In the genomic region with DNA sequence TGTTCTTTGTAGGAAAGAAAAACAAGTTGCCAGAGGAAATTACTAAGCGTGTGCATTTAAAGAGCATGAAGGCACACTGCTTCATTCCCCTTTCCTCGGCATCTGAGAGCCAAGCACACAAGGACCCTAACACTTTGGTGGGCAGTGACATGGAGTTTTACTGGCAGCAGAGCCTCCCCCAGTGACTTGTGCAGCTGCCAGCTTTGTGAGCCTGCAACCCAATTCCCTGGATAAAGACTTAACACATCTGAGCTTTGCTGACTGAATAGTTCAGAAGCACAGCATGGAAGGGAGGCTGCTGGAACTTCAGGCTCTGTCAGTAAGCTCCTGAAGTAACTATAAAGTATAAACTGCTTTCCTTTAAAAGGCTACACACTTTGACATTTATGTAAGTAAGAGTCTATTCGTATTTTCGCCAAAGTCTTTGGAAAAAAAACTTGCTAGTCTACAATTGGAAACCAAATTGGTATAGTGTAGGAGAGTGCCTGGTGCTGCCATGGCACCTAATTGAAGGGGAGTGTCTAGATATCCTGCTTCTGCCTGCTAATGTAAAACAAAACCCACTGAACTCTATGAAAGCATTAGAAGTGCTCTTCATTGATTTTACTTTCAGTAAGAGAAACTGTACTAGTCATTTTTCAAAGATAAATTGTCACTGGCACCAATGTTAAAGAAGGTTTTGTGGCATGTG, we compare ENCODE assay signal across 16 mouse cellular contexts.
DNase-seq lines count a peak whose midpoint lies in the region; ATAC-seq and TF ChIP-seq lines count a peak whose summit lies in the region.
"Had no signal": no experiment of that assay in that cellular context is flagged by ENCODE, and none has a peak within 500 bp of the region (broad histone marks: within the 10 kb centered on the region; RNA-seq: fewer than 3 reads in every experiment).

No protein-coding gene starts in this region.

- peak; percentile 16 for DNase-seq in forebrain, embryonic 14.5 days (ENCODE audit: low spot score)
- DNase-seq in left cerebral cortex, adult 2 months (ENCODE audit: extremely low spot score in 1 of 2, low spot score in 2 of 2) = peak in 1 of 2 experiments; percentile 15
- no peak for DNase-seq in left cerebral cortex, adult 9 months (ENCODE audit: low spot score in 2 of 2)
- DNase-seq in brain, embryonic 14.5 days (ENCODE audit: low read depth) = peak; percentile 47
- peak; percentile 7 for DNase-seq in retina, embryonic 14.5 days (ENCODE audit: low spot score)
- DNase-seq in heart, adult 9 months (ENCODE audit: low spot score in 2 of 2) = no peak
- DNase-seq in gastrocnemius, postnatal 36 days = no peak
- DNase-seq: cerebellum, adult 18-20 months; heart, postnatal 4 days; liver; liver, postnatal 0 days; lung, postnatal 14 days; thymus, postnatal 4 days had no signal

- no peaks in the 10 kb centered on the region for H3K9me3 ChIP-seq in forebrain, embryonic 14.5 days (replicated peaks; ENCODE audit: control insufficient read depth, low read length)
- H3K9me3 ChIP-seq in forebrain, embryonic 12.5 days = no peaks in the 10 kb centered on the region
- H3K9me3 ChIP-seq: intestine, embryonic 15.5 days had no signal

- no peak overlapping the region for H3K9ac ChIP-seq in forebrain, embryonic 14.5 days (ENCODE audit: low read length)
- H3K9ac ChIP-seq in forebrain, embryonic 12.5 days = no peak overlapping the region
- H3K9ac ChIP-seq: intestine, embryonic 15.5 days; liver, postnatal 0 days had no signal

- H3K4me2 ChIP-seq in forebrain, embryonic 14.5 days (ENCODE audit: low read length) = no peak overlapping the region
- no peak overlapping the region for H3K4me2 ChIP-seq in forebrain, embryonic 12.5 days
- H3K4me2 ChIP-seq: intestine, embryonic 15.5 days had no signal

- ATAC-seq in forebrain, embryonic 14.5 days = no peak
- ATAC-seq in forebrain, embryonic 12.5 days (ENCODE audit: low FRiP score) = no peak
- ATAC-seq: intestine, embryonic 15.5 days; liver, postnatal 0 days had no signal

- H3K36me3 ChIP-seq in forebrain, embryonic 14.5 days (ENCODE audit: control insufficient read depth, insufficient read depth, low read length) = no peaks in the 10 kb centered on the region
- H3K36me3 ChIP-seq in forebrain, embryonic 12.5 days (replicated peaks) = no peaks in the 10 kb centered on the region
- H3K36me3 ChIP-seq: intestine, embryonic 15.5 days had no signal

- no peaks in the 10 kb centered on the region for H3K27me3 ChIP-seq in forebrain, embryonic 14.5 days (replicated peaks; ENCODE audit: control insufficient read depth, insufficient read depth, low read length)
- H3K27me3 ChIP-seq in forebrain, embryonic 12.5 days = no peaks in the 10 kb centered on the region
- H3K27me3 ChIP-seq: intestine, embryonic 15.5 days had no signal

- 66% methylated on average over 4 of the region's 4 CpGs for WGBS in forebrain, embryonic 14.5 days
- WGBS in forebrain, embryonic 12.5 days = 72% methylated on average over 4 of the region's 4 CpGs

- H3K4me1 ChIP-seq in forebrain, embryonic 14.5 days (ENCODE audit: control insufficient read depth, insufficient read depth, low read length) = no peaks in the 10 kb centered on the region
- no peaks in the 10 kb centered on the region for H3K4me1 ChIP-seq in forebrain, embryonic 12.5 days
- H3K4me1 ChIP-seq: intestine, embryonic 15.5 days had no signal

- intact Hi-C loops in left cerebral cortex, adult 2 months (cut with DNase I) = no loop called here
- intact Hi-C loops in gastrocnemius, postnatal 36 days (cut with DNase I) = no loop called here

- no peak overlapping the region for H3K4me3 ChIP-seq in forebrain, embryonic 14.5 days (ENCODE audit: low read depth, low read length)
- no peak overlapping the region for H3K4me3 ChIP-seq in forebrain, embryonic 12.5 days (replicated peaks)
- H3K4me3 ChIP-seq in left cerebral cortex, adult 2 months = no peak overlapping the region
- H3K4me3 ChIP-seq: intestine, embryonic 15.5 days; myocyte had no signal

- no peak for TF ChIP-seq CTCF in left cerebral cortex, adult 2 months (IDR thresholded peaks at IDR 0.05)
- TF ChIP-seq CTCF in brain, embryonic 14.5 days (IDR thresholded peaks at IDR 0.05; ENCODE audit: borderline replicate concordance, extremely low read depth, insufficient read depth, insufficient read length) = no peak

- TF ChIP-seq POLR2A in brain, embryonic 14.5 days (IDR thresholded peaks at IDR 0.05; ENCODE audit: borderline replicate concordance, extremely low read depth, insufficient read depth, insufficient read length, poor library complexity, severe bottlenecking) = no peak

- H3K27ac ChIP-seq in forebrain, embryonic 14.5 days (ENCODE audit: low read depth, low read length) = no peak overlapping the region
- H3K27ac ChIP-seq in forebrain, embryonic 12.5 days = no peak overlapping the region
- H3K27ac ChIP-seq in left cerebral cortex, adult 2 months = 0 out of 2 replicates have a peak overlapping the region, but pooled peaks have one; percentile 12
- H3K27ac ChIP-seq: intestine, embryonic 15.5 days had no signal

Comparison
In these comparisons a context has a peak if more than half of its experiments do, and no peak if none do; other contexts are left out.
1. DNase-seq: peak in forebrain, embryonic 14.5 days (single experiment), brain, embryonic 14.5 days (single experiment) and retina, embryonic 14.5 days (single experiment); none in left cerebral cortex, adult 9 months (0 of 2), heart, adult 9 months (0 of 2) and gastrocnemius, postnatal 36 days (0 of 2).